Mouse (Mus musculus) liver, embryonic 14.5 days (tissue): ENCODE data around the gene Col20a1. TPM values are rescaled to one million over a fixed set of nuclear protein-coding genes. Genes with fewer than 3 reads are reported as not detected.

ENCODE experiments used
- ATAC-seq: fragments of 200-750 bp; cut with Nextera tagmentation; 2 replicates; pipeline ENCODE4 v1.8.0; 2017; ENCODE audit warnings: moderate number of reproducible peaks, mild to moderate bottlenecking, moderate library complexity; ENCODE audit not compliant: insufficient read depth
- DNase-seq, 3 experiments: peaks; one replicate each; pipeline ENCODE4 v3.0.0-alpha.2; 2012 to 2013; ENCODE audit warnings: low read depth in 3 of 3, low spot score in 3 of 3
- H3K27ac ChIP-seq: fragments of 300-500 bp; sonication (generic); 2 replicates; pipeline ENCODE4 v1.5.1; 2014; ENCODE audit warnings: moderate library complexity, mild to moderate bottlenecking, control low read depth, inconsistent platforms
- H3K27me3 ChIP-seq: fragments of 300-500 bp; sonication (generic); 2 replicates; pipeline ENCODE4 v1.6.1; 2014; ENCODE audit warnings: mild to moderate bottlenecking, low read length, moderate library complexity; ENCODE audit not compliant: control insufficient read depth, insufficient read depth
- H3K36me3 ChIP-seq: fragments of 300-500 bp; sonication (generic); replicated peaks from 2 replicates; pipeline ENCODE4 v1.6.1; 2014; ENCODE audit warnings: low read depth; ENCODE audit not compliant: control insufficient read depth, insufficient read depth
- H3K4me1 ChIP-seq, 2 experiments: fragments of 200-500 bp in 1 of 2; fragments of 300-500 bp in 1 of 2; sonication (generic) in 1 of 2; replicated peaks; 2 replicates each; pipeline ENCODE4 v1.6.1; 2012 to 2014; ENCODE audit warnings: antibody characterized with exemption in 1 of 2, inconsistent platforms in 1 of 2, low read length in 1 of 2; ENCODE audit not compliant: control insufficient read depth in 2 of 2, insufficient read depth in 2 of 2
- H3K4me2 ChIP-seq: fragments of 300-500 bp; sonication (generic); 2 replicates; pipeline ENCODE4 v1.6.1; 2014; ENCODE audit warnings: low read depth, mild to moderate bottlenecking, control low read depth, moderate library complexity
- H3K4me3 ChIP-seq, 2 experiments: fragments of 200-500 bp in 1 of 2; fragments of 300-500 bp in 1 of 2; sonication (generic) in 1 of 2; 2 replicates each; pipeline ENCODE4 v1.5.1; 2012 to 2014; ENCODE audit warnings: low read depth in 2 of 2, low read length in 2 of 2, mild to moderate bottlenecking in 2 of 2, control low read depth in 1 of 2, inconsistent platforms in 1 of 2, moderate library complexity in 1 of 2; ENCODE audit not compliant: insufficient read depth in 1 of 2
- H3K9ac ChIP-seq: fragments of 300-500 bp; sonication (generic); replicated peaks from 2 replicates; pipeline ENCODE4 v1.6.1; 2014; ENCODE audit warnings: mild to moderate bottlenecking, control low read depth, moderate library complexity
- H3K9me3 ChIP-seq: fragments of 300-500 bp; sonication (generic); 2 replicates; pipeline ENCODE4 v1.6.1; 2016; ENCODE audit warnings: low read length, mixed read lengths; ENCODE audit not compliant: control insufficient read depth
- CTCF ChIP-seq: IDR thresholded peaks from 2 replicates; pipeline ENCODE4 v1.5.1; 2016; ENCODE audit warnings: antibody characterized with exemption, low read depth, control low read depth
- EP300 ChIP-seq: IDR thresholded peaks from 2 replicates; pipeline ENCODE4 v1.6.1; 2016; ENCODE audit warnings: antibody characterized with exemption, low read depth
- WGBS: fragments of 180-500 bp; shearing (Covaris S2); extraction: QIAGEN DNeasy Blood & Tissue Kit; methylation state at CpG from one replicate; pipeline ENCODE4 v1.1.7; 2014; ENCODE audit not compliant: insufficient replicate concordance; 5-methylcytosine and 5-hydroxymethylcytosine counted together
- polyA plus RNA-seq, 2 experiments: library from polyadenylated mRNA; depleted of rRNA in 1 of 2; stranded (reverse) in 1 of 2; unstranded in 1 of 2; fragments of >200 nt; fragmentation: Nextera tagmentation in 1 of 2; extraction: Ambion mirVana in 1 of 2; gene quantifications; 2 replicates each; pipeline versions ENCODE4 v1.2.1 to v1.2.3; 2012 to 2014

Gene Col20a1
- polyA plus RNA-seq, 2 experiments = 0.20 TPM; not detected in 1

GRCm38 (mm10) chr2:180994360-180994759 lies 8.0 kb downstream of the Col20a1 start:
- TF ChIP-seq EP300 = no peak
- TF ChIP-seq CTCF = no peak
- Histone ChIP-seq H3K36me3 (no peaks in the 10 kb centered on the region), H3K4me1 (no peaks in the 10 kb centered on the region), H3K9ac (no peak overlapping the region), H3K4me3 (no peak overlapping the region), H3K27me3 (no peaks in the 10 kb centered on the region), H3K4me2 (no peak overlapping the region), H3K27ac (no peak overlapping the region), H3K9me3 (no peaks in the 10 kb centered on the region)
- DNase-seq (no peak), ATAC-seq (no peak)
- 49% methylated on average over 2 of the region's 2 CpGs for WGBS

DNA sequence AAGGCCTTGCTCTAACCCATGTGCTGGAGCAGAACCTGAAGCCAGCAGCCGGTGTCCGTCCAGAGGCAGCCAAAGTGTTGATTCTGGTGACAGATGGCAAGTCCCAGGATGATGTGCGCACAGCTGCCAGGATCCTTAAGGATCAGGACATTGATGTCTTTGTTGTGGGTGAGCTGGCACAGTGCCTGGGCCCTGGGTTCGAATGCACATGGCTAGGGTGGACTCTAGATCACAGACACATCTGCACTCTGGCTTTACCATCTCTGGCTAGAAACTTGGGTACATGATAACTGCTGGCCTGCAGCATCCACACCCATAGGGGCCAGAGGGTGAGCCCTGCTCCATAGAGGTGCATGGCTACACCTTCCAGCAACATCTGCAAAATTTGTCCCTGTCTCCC lies 9.1 kb downstream of the Col20a1 start:
- no peak overlapping the region for H3K4me2 ChIP-seq
- no peak overlapping the region for H3K9ac ChIP-seq
- ATAC-seq (no peak), DNase-seq (no peak)
- no peak overlapping the region for H3K4me3 ChIP-seq
- H3K4me1 ChIP-seq = no peaks in the 10 kb centered on the region
- no peaks in the 10 kb centered on the region for H3K27me3 ChIP-seq
- H3K27ac ChIP-seq = no peak overlapping the region
- no peaks in the 10 kb centered on the region for H3K36me3 ChIP-seq
- 53% methylated on average over 4 of the region's 4 CpGs for WGBS
- no peak for TF ChIP-seq EP300
- TF ChIP-seq CTCF = no peak
- H3K9me3 ChIP-seq = no peaks in the 10 kb centered on the region

DNA sequence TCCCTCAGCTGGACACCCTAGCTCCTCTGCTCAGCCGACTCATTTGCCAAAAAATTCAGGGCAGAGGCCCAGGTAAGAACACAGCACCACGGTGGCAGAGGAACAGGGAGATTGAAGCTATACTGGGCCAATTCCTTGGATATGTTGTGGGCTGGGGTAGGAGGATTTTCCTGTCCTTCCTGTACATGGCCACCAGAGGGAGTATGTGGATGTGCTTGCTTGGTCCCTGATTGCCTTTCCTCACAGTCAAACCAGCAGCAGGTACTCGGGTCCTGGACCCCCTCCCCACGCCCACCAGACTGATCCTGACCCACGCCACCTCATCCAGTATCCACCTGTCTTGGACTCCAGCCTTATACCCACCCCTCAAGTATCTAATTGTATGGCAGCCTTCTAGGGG lies 10.1 kb downstream of the Col20a1 start:
- no peaks in the 10 kb centered on the region for H3K9me3 ChIP-seq
- no peaks in the 10 kb centered on the region for H3K36me3 ChIP-seq
- DNase-seq = peak in 1 of 3 experiments; percentile 4
- no peak overlapping the region for H3K9ac ChIP-seq
- no peak for ATAC-seq
- no peak overlapping the region for H3K4me2 ChIP-seq
- TF ChIP-seq EP300 = no peak
- peak; percentile 88 for TF ChIP-seq CTCF
- no peaks in the 10 kb centered on the region for H3K27me3 ChIP-seq
- 7% methylated on average over 5 of the region's 5 CpGs for WGBS
- no peak overlapping the region for H3K4me3 ChIP-seq
- no peak overlapping the region for H3K27ac ChIP-seq
- no peaks in the 10 kb centered on the region for H3K4me1 ChIP-seq

GRCm38 (mm10) chr2:180996905-180997304 lies 10.6 kb downstream of the Col20a1 start:
- Histone ChIP-seq H3K9ac (no peak overlapping the region), H3K27ac (no peak overlapping the region), H3K4me3 (no peak overlapping the region), H3K4me2 (no peak overlapping the region), H3K36me3 (no peaks in the 10 kb centered on the region), H3K4me1 (no peaks in the 10 kb centered on the region), H3K27me3 (no peaks in the 10 kb centered on the region), H3K9me3 (no peaks in the 10 kb centered on the region)
- no peak for ATAC-seq
- no peak for TF ChIP-seq CTCF
- TF ChIP-seq EP300 = no peak
- no peak for DNase-seq
- 53% methylated on average over 3 of the region's 3 CpGs for WGBS

GRCm38 (mm10) chr2:181007054-181007453 lies 20.7 kb downstream of the Col20a1 start:
- H3K36me3 ChIP-seq = no peaks in the 10 kb centered on the region
- 63% methylated on average over 4 of the region's 4 CpGs for WGBS
- no peaks in the 10 kb centered on the region for H3K9me3 ChIP-seq
- no peak overlapping the region for H3K4me2 ChIP-seq
- ATAC-seq = no peak
- DNase-seq = no peak
- no peaks in the 10 kb centered on the region for H3K27me3 ChIP-seq
- TF ChIP-seq CTCF (no peak), EP300 (no peak)
- no peaks in the 10 kb centered on the region for H3K4me1 ChIP-seq
- no peak overlapping the region for H3K27ac ChIP-seq
- H3K9ac ChIP-seq = no peak overlapping the region
- no peak overlapping the region for H3K4me3 ChIP-seq
